Mouse (Mus musculus) adipose tissue, adult 10 weeks (tissue): Measurements from ENCODE around the gene Mypn. TPM values are rescaled to one million over a fixed set of nuclear protein-coding genes. Genes with fewer than 3 reads are reported as not detected.

ENCODE experiments used
- polyA plus RNA-seq: library from polyadenylated mRNA; stranded (reverse); fragments of 350-450 nt; fragmentation: Illumina TruSeq; extraction: RNeasy Lipid Tissue Mini Kit (QIAGEN cat#74804); gene quantifications from one replicate; pipeline ENCODE4 v1.2.3, GENCODE M21; 2014; ENCODE audit warnings: low read depth, low replicate concordance

Mypn gene
- polyA plus RNA-seq, result 0.21 TPM

DNA sequence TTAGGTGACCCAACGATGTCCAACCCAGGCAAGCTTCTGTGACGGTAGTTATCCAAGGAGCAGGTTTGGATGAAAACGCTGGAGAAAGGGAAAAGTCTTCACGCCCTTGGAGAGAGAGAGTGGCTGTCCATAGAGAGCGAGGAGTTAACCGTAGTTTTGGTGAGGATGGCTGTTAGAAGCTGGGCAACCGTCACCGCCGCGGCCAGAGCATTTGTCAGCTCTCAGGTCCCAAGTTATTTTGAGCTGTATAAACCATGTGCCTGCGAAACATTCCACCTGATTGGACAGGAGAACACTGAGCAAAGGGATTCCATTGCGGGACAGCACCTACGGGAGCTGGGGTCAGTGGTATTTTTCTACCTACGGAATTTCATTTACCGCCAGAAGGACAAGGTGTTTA lies at the start of gene Mypn:
Gene Mypn, minus strand, starts transcription at position 225 of the 400 bp plus-strand sequence.

GRCm38 (mm10) chr10:63243493-63244054 lies 39.8 kb upstream of the Mypn start, which contains the start of gene Herc4:
Gene Herc4 (plus strand): TSS chr10:63243810.

GRCm38 (mm10) chr10:63099521-63099920 lies 104.2 kb downstream of the Mypn start, which contains the start of gene Atoh7:
Gene Atoh7 (plus strand): TSS chr10:63099651.

Other genes starting within 250 kb of the Mypn start
- gene Rufy2, start 223.7 kb downstream of the Mypn start, polyA plus RNA-seq, result 8.2 TPM
- gene Hnrnph3, start 179.7 kb downstream of the Mypn start, polyA plus RNA-seq, result 56.8 TPM
- 6.3 TPM for gene Pbld2, start 179.6 kb downstream of the Mypn start, polyA plus RNA-seq
- gene Pbld1, start 143.8 kb downstream of the Mypn start, polyA plus RNA-seq, result 3.2 TPM
- gene Atoh7, start 104.3 kb downstream of the Mypn start, polyA plus RNA-seq, result not detected
- 29.4 TPM for gene Herc4, start 39.9 kb upstream of the Mypn start, polyA plus RNA-seq
- 12.0 TPM for gene Sirt1, start 177.8 kb upstream of the Mypn start, polyA plus RNA-seq
- 8.4 TPM for gene Dnajc12, start 178.5 kb upstream of the Mypn start, polyA plus RNA-seq
- gene Gm7075, start 217.8 kb upstream of the Mypn start, polyA plus RNA-seq, result not detected
- 1.2 TPM for gene Ctnna3, start 226.1 kb upstream of the Mypn start, polyA plus RNA-seq